Mouse (Mus musculus) heart, embryonic 13.5 days (tissue): Measurements from ENCODE around the gene Cldn13. TPM values are rescaled to one million over a fixed set of nuclear protein-coding genes. Genes with fewer than 3 reads are reported as not detected.
"Not testable (repeated sequence)": the region's sequence is repeated elsewhere in the genome, so short reads cannot be mapped to it uniquely, and the experiment has no call there.

Experiments
- ATAC-seq: fragments of 200-750 bp; cut with Nextera tagmentation; 2 replicates; pipeline ENCODE4 v1.8.0; 2017; ENCODE audit warnings: moderate TSS enrichment; ENCODE audit not compliant: insufficient number of reproducible peaks, low FRiP score, low TSS enrichment; ENCODE audit errors: extremely low read depth
- H3K27ac ChIP-seq: fragments of 300-500 bp; sonication (generic); replicated peaks from 2 replicates; pipeline ENCODE4 v1.5.1; 2015; ENCODE audit warnings: moderate library complexity, mild to moderate bottlenecking, inconsistent platforms
- H3K27me3 ChIP-seq: fragments of 300-500 bp; sonication (generic); replicated peaks from 2 replicates; pipeline ENCODE4 v1.6.1; 2015; ENCODE audit warnings: mild to moderate bottlenecking, inconsistent platforms
- H3K36me3 ChIP-seq: fragments of 300-500 bp; sonication (generic); 2 replicates; pipeline ENCODE4 v1.6.1; 2015; ENCODE audit warnings: mild to moderate bottlenecking, inconsistent platforms
- H3K4me1 ChIP-seq: fragments of 300-500 bp; sonication (generic); 2 replicates; pipeline ENCODE4 v1.6.1; 2015; ENCODE audit warnings: inconsistent platforms
- H3K4me2 ChIP-seq: fragments of 300-500 bp; sonication (generic); 2 replicates; pipeline ENCODE4 v1.6.1; 2015; ENCODE audit warnings: inconsistent platforms, mild to moderate bottlenecking, moderate library complexity
- H3K4me3 ChIP-seq: fragments of 300-500 bp; sonication (generic); 2 replicates; pipeline ENCODE4 v1.5.1; 2015; ENCODE audit warnings: moderate library complexity, mild to moderate bottlenecking, inconsistent platforms
- H3K9ac ChIP-seq: fragments of 300-500 bp; sonication (generic); 2 replicates; pipeline ENCODE4 v1.6.1; 2015; ENCODE audit warnings: inconsistent platforms, mild to moderate bottlenecking, moderate library complexity
- H3K9me3 ChIP-seq: fragments of 300-500 bp; sonication (generic); 2 replicates; pipeline ENCODE4 v1.6.1; 2016; ENCODE audit warnings: inconsistent platforms
- WGBS: fragments of 180-500 bp; shearing (Covaris S2); methylation state at CpG from one replicate; pipeline ENCODE4 v1.1.7; 2015; ENCODE audit warnings: mixed read lengths; 5-methylcytosine and 5-hydroxymethylcytosine counted together
- polyA plus RNA-seq: library from polyadenylated mRNA; unstranded; fragments of >200 nt; fragmentation: Nextera tagmentation; extraction: Ambion mirVana; gene quantifications from 2 replicates; pipeline ENCODE4 v1.2.1, GENCODE M21; 2015

Gene Cldn13
- polyA plus RNA-seq: 3.2 and 9.9 TPM in 2 replicates

DNA sequence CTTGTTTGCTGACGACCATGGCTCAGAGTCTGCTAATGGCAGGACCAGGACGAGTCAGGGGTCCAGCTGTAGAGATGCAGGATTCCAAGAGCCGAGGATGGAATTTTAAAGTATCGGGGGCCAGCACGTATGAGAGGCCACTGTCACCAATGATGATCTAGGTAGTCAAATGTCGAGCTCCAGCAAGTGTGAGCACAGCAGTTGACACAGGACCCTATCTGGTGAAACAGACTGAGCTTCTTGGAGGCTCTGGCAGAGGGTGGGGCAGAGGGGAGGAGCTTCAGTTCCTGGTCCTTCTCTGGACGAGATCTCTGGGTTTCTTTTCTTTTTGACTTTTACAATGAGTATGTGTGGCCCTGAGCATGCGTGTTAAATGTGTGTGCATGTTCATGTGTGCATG, at the start of gene Cldn13:
TSS of gene Cldn13 (minus strand) at position 216 of the 400 bp plus-strand sequence.
- peak within 1 kb of the TSS; percentile 54; the same call in 1 of the 2 replicates for H3K9ac ChIP-seq
- no peak for ATAC-seq
- 61% methylated on average over 8 of the region's 8 CpGs for WGBS
- H3K9me3 ChIP-seq: no peaks in the 10 kb centered on the region; the same call in 1 of the 2 replicates
- peaks cover 7% of the 10 kb centered on the region for H3K4me1 ChIP-seq
- peak within 1 kb of the TSS; percentile 49 for H3K27ac ChIP-seq
- peaks cover 13% of the 10 kb centered on the region; the same call in 1 of the 2 replicates for H3K27me3 ChIP-seq
- H3K4me2 ChIP-seq: peak within 1 kb of the TSS; percentile 46
- H3K36me3 ChIP-seq: no peaks in the 10 kb centered on the region
- H3K4me3 ChIP-seq: peak within 1 kb of the TSS; percentile 37

DNA sequence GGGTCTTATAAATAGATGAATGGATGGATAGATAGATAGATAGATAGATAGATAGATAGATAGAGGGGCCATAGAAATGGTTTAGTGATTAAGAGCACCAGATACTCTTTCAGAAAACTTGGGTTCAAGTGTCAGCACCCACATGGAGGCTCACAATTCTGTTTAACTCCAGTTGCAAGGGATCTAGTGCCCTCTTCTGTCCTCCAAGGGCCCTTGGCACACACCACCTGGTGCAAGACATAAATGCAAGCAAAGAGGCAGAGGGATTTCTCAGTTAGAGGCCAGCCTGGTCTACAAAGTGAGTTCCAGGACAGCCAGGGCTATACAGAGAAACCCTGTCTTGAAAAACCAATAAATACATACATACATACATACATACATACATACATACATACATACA, 49.3 kb upstream of the Cldn13 start:
- Histone ChIP-seq H3K4me1 (peaks cover 18% of the 10 kb centered on the region), H3K27me3 (peaks cover 21% of the 10 kb centered on the region)
- not testable (repeated sequence) for ATAC-seq, H3K9ac ChIP-seq, H3K36me3 ChIP-seq, H3K27ac ChIP-seq, H3K9me3 ChIP-seq, H3K4me3 ChIP-seq, H3K4me2 ChIP-seq

GRCm38 (mm10) chr5:134963546-134963945, 48.2 kb upstream of the Cldn13 start:
- Histone ChIP-seq H3K27ac (no peak overlapping the region), H3K9me3 (no peaks in the 10 kb centered on the region), H3K4me2 (no peak overlapping the region), H3K4me3 (no peak overlapping the region), H3K27me3 (peaks cover 20% of the 10 kb centered on the region), H3K4me1 (peaks cover 26% of the 10 kb centered on the region), H3K36me3 (no peaks in the 10 kb centered on the region), H3K9ac (no peak overlapping the region)
- ATAC-seq: no peak
- 24% methylated on average over 5 of the region's 5 CpGs for WGBS

DNA sequence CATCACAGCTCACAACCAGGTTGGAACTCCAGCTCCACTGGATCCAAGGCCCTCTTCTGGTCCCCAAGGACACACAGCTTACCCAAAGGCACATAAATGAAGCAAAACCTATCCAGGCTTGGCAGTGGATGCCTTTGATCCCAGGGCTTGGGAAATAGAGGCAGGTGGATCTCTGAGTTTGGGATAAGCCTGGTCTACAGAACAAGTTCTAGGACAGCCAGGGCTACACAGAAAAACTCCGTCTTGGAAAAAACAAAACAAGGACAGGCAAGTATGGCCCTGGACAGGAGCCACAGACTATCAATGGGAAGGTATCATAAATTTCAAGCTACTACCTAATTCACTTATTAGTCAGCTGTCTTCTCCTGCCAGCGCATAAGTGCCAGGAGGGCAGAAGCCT, 46.2 kb upstream of the Cldn13 start:
- Histone ChIP-seq H3K27me3 (peaks cover 2% of the 10 kb centered on the region), H3K9me3 (no peaks in the 10 kb centered on the region), H3K4me1 (peaks cover 31% of the 10 kb centered on the region), H3K36me3 (no peaks in the 10 kb centered on the region), H3K9ac (no peak overlapping the region), H3K4me3 (no peak overlapping the region), H3K4me2 (no peak overlapping the region), H3K27ac (no peak overlapping the region)
- WGBS: 90% methylated on average over 2 of the region's 2 CpGs
- no peak for ATAC-seq

DNA sequence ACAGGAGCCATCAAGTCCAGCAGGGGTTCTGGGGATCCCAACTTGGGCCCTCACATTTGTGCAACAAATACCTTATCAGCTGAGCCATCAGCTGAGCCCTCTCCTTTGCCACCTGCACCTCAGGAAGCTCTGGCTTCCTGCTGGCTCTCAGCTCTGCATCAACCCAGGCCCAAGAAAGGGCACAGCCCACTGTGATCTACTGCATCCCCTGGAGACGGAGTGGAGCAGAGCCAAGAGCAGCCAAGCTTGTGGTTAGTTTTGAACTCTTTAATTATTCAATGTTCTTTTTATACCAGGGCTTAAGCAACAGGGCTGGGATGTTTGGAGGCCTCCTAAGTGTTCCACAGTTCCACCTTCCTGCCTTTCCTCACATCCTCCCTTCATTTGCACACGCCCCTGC, 45.1 kb upstream of the Cldn13 start:
- 75% methylated on average over 2 of the region's 2 CpGs for WGBS

GRCm38 (mm10) chr5:134959114-134959513, 43.8 kb upstream of the Cldn13 start:
- Histone ChIP-seq H3K4me3 (no peak overlapping the region), H3K36me3 (no peaks in the 10 kb centered on the region), H3K27me3 (no peaks in the 10 kb centered on the region), H3K4me1 (peaks cover 28% of the 10 kb centered on the region), H3K9ac (0 out of 2 replicates have a peak overlapping the region, but pooled peaks have one; percentile 14), H3K9me3 (no peaks in the 10 kb centered on the region), H3K27ac (0 out of 2 replicates have a peak overlapping the region, but pooled peaks have one; percentile 30), H3K4me2 (no peak overlapping the region)
- ATAC-seq: no peak
- WGBS: 43% methylated on average over 7 of the region's 7 CpGs

More for the DNA sequence above, 45.1 kb upstream of the Cldn13 start:
- no peaks in the 10 kb centered on the region for H3K36me3 ChIP-seq
- no peak for ATAC-seq
- no peaks in the 10 kb centered on the region for H3K9me3 ChIP-seq
- H3K27ac ChIP-seq: no peak overlapping the region
- no peaks in the 10 kb centered on the region for H3K27me3 ChIP-seq
- no peak overlapping the region for H3K4me2 ChIP-seq
- H3K4me3 ChIP-seq: no peak overlapping the region
- peaks cover 25% of the 10 kb centered on the region for H3K4me1 ChIP-seq
- no peak overlapping the region for H3K9ac ChIP-seq

GRCm38 (mm10) chr5:134955491-134955890, 40.2 kb upstream of the Cldn13 start:
- Histone ChIP-seq H3K27me3 (no peaks in the 10 kb centered on the region; the same call in 1 of the 2 replicates), H3K9me3 (no peaks in the 10 kb centered on the region)
- 51% methylated on average over 5 of the region's 5 CpGs for WGBS

GRCm38 (mm10) chr5:134951053-134951884, 35.9 kb upstream of the Cldn13 start:
- 0 out of 2 replicates have a peak, but pooled peaks have one; percentile 34 for ATAC-seq
- Histone ChIP-seq H3K4me2 (peak overlapping the region; percentile 51), H3K27me3 (peaks cover 21% of the 10 kb centered on the region), H3K36me3 (no peaks in the 10 kb centered on the region), H3K27ac (peak overlapping the region; percentile 71), H3K4me1 (peaks cover 48% of the 10 kb centered on the region), H3K4me3 (peak overlapping the region; percentile 20; the same call in 1 of the 2 replicates), H3K9ac (peak overlapping the region; percentile 16; the same call in 1 of the 2 replicates), H3K9me3 (no peaks in the 10 kb centered on the region)
- WGBS: 8% methylated on average over 19 of the region's 19 CpGs

More at GRCm38 (mm10) chr5:134955491-134955890, 40.2 kb upstream of the Cldn13 start:
- H3K36me3 ChIP-seq: no peaks in the 10 kb centered on the region
- H3K4me3 ChIP-seq: no peak overlapping the region
- H3K4me1 ChIP-seq: peaks cover 42% of the 10 kb centered on the region
- H3K9ac ChIP-seq: no peak overlapping the region
- no peak overlapping the region for H3K4me2 ChIP-seq
- H3K27ac ChIP-seq: no peak overlapping the region
- no peak for ATAC-seq

GRCm38 (mm10) chr5:134948085-134948439, 32.7 kb upstream of the Cldn13 start:
- 47% methylated on average over 4 of the region's 4 CpGs for WGBS
- Histone ChIP-seq H3K9me3 (no peaks in the 10 kb centered on the region), H3K9ac (no peak overlapping the region), H3K36me3 (no peaks in the 10 kb centered on the region), H3K4me2 (no peak overlapping the region), H3K4me3 (no peak overlapping the region), H3K27ac (no peak overlapping the region), H3K27me3 (peaks cover 38% of the 10 kb centered on the region), H3K4me1 (peaks cover 49% of the 10 kb centered on the region)
- no peak for ATAC-seq

- no peak overlapping the region for H3K9ac ChIP-seq
- H3K36me3 ChIP-seq: no peaks in the 10 kb centered on the region
- H3K4me3 ChIP-seq: no peak overlapping the region
- no peak overlapping the region for H3K4me2 ChIP-seq
- no peak for ATAC-seq
- H3K27me3 ChIP-seq: peaks cover 38% of the 10 kb centered on the region
- 57% methylated on average over 5 of the region's 5 CpGs for WGBS
- peaks cover 51% of the 10 kb centered on the region for H3K4me1 ChIP-seq
- H3K27ac ChIP-seq: no peak overlapping the region
- H3K9me3 ChIP-seq: no peaks in the 10 kb centered on the region
These were observed 32.2 kb upstream of the Cldn13 start for GRCm38 (mm10) chr5:134947420-134948084.

DNA sequence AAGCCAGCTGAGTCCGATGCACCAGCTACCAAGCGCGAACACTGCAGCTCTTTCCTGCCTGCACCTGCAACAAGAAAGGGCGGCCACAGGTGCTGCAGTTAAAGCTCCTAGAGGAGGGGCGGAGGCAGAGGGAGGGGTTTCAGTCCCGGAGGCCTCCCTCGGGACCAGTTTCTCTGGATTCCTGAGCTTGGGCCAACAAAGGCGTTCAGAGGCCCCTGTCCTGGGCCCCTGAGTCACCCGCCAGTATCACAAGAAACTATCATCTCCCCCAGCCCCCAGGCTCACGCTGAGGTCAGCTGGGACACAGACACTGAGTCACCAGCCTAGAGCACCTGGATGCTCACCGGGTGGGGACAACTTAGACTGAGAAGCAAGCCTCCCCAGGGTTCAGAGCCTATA, 31.5 kb upstream of the Cldn13 start, which contains the start of gene Cldn4:
TSS of gene Cldn4 (minus strand) at position 78 of the 399 bp plus-strand sequence.
- peak within 1 kb of the TSS; percentile 33 for H3K4me3 ChIP-seq
- peak within 1 kb of the TSS; percentile 49 for H3K4me2 ChIP-seq
- H3K9me3 ChIP-seq: no peaks in the 10 kb centered on the region
- WGBS: 13% methylated on average over 11 of the region's 11 CpGs
- H3K36me3 ChIP-seq: no peaks in the 10 kb centered on the region
- peaks cover 38% of the 10 kb centered on the region for H3K27me3 ChIP-seq
- peak within 1 kb of the TSS; percentile 42 for H3K9ac ChIP-seq
- ATAC-seq: no peak
- H3K27ac ChIP-seq: no peak within 1 kb of the TSS
- H3K4me1 ChIP-seq: peaks cover 46% of the 10 kb centered on the region
